Mouse (Mus musculus) kidney, adult 2 months (tissue): Measurements from ENCODE around the gene Fuz.

ENCODE experiments used
- CTCF ChIP-seq: fragments of 200-500 bp; conservative IDR thresholded peaks from 2 replicates; pipeline ENCODE4 v1.5.1; 2011; ENCODE audit warnings: low read depth, mild to moderate bottlenecking, control low read depth, low read length, moderate library complexity, mixed read lengths; ENCODE audit not compliant: insufficient read depth, insufficient read length
- POLR2A ChIP-seq: fragments of 200-500 bp; IDR thresholded peaks from one replicate; pipeline ENCODE4 v1.6.1; 2011; ENCODE audit warnings: low read depth, low read length, control low read depth

DNA sequence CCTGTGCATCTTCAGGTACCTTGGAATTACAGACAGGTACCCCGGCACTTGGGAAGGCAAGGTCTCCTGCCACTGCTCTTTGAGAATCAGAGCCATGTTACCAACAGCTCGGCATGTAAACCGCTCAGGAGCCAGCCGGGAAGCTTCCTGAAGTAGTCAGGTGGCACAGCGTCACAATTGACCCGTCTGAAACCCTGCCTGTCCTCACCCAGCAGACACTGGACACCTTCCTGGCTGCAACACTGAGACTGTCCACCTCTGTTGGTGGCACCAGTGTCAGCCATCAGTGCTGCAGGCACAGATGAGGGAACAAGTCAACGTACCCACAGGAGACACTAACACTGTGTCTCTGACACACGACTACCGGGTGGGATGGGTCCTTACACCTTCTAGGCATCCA is 19.4 kb downstream of the Fuz start:
- TF ChIP-seq CTCF (no peak), POLR2A (no peak)
